Mouse (Mus musculus): ENCODE results near the gene 4931406P16Rik.
A peak's percentile ranks its signal among the peaks of the same experiment; 100 is the strongest.

4931406P16Rik gene

GRCm38 (mm10) chr7:34242176-34242575 is 71.2 kb downstream of the 4931406P16Rik start:
- no peak for DNase-seq

- no peak for DNase-seq
Observed at GRCm38 (mm10) chr7:34238086-34238485, 75.3 kb downstream of the 4931406P16Rik start.

GRCm38 (mm10) chr7:34235602-34236001 is 77.7 kb downstream of the 4931406P16Rik start:
- DNase-seq: no peak

- no peak for DNase-seq
Observed at GRCm38 (mm10) chr7:34234610-34235561, 78.5 kb downstream of the 4931406P16Rik start.

- DNase-seq: peak; percentile 99
Observed at GRCm38 (mm10) chr7:34233909-34234609, 79.3 kb downstream of the 4931406P16Rik start.

GRCm38 (mm10) chr7:34232785-34233725 is 80.3 kb downstream of the 4931406P16Rik start:
- no peak for DNase-seq

GRCm38 (mm10) chr7:34230116-34230515 is 83.2 kb downstream of the 4931406P16Rik start, which contains the start of gene Gpi1:
Gene Gpi1 (minus strand): TSS chr7:34230336.
- peak; percentile 73 for DNase-seq

GRCm38 (mm10) chr7:34229691-34230111 is 83.7 kb downstream of the 4931406P16Rik start:
- peak; percentile 68 for DNase-seq

GRCm38 (mm10) chr7:34229153-34229552 is 84.2 kb downstream of the 4931406P16Rik start:
- no peak for DNase-seq

- no peak for DNase-seq
Observed at GRCm38 (mm10) chr7:34228641-34229040, 84.7 kb downstream of the 4931406P16Rik start.

GRCm38 (mm10) chr7:34226846-34227245 is 86.5 kb downstream of the 4931406P16Rik start:
- DNase-seq: no peak

- no peak for DNase-seq
Observed at GRCm38 (mm10) chr7:34226086-34226485, 87.3 kb downstream of the 4931406P16Rik start.

- no peak for DNase-seq
Observed at GRCm38 (mm10) chr7:34224308-34224707, 89.0 kb downstream of the 4931406P16Rik start.

GRCm38 (mm10) chr7:34222340-34222739 is 91.0 kb downstream of the 4931406P16Rik start:
- no peak for DNase-seq

GRCm38 (mm10) chr7:34221594-34222250 is 91.6 kb downstream of the 4931406P16Rik start:
- DNase-seq: no peak

- no peak for DNase-seq
Observed at GRCm38 (mm10) chr7:34218496-34218895, 94.9 kb downstream of the 4931406P16Rik start.

- no peak for DNase-seq
Observed at GRCm38 (mm10) chr7:34216474-34216873, 96.9 kb downstream of the 4931406P16Rik start.

- DNase-seq: no peak
Observed at GRCm38 (mm10) chr7:34215481-34215880, 97.9 kb downstream of the 4931406P16Rik start.

- peak; percentile 69 for DNase-seq
Observed at GRCm38 (mm10) chr7:34214644-34215043, 98.7 kb downstream of the 4931406P16Rik start.

GRCm38 (mm10) chr7:34213281-34213680 is 100.1 kb downstream of the 4931406P16Rik start:
- no peak for DNase-seq

- no peak for DNase-seq
Observed at GRCm38 (mm10) chr7:34208027-34208745, 105.2 kb downstream of the 4931406P16Rik start.
